Mouse (Mus musculus) C2C12 (cell line): ENCODE data around the gene Rgs19.

ENCODE experiments used
- CEBPB ChIP-seq: IDR thresholded peaks from one replicate; pipeline ENCODE4 v1.6.1; 2011; ENCODE audit warnings: low read depth, mild to moderate bottlenecking, control low read depth, moderate library complexity
- CTCF ChIP-seq: IDR thresholded peaks from one replicate; pipeline ENCODE4 v1.5.1; 2011; ENCODE audit not compliant: control insufficient read depth, insufficient read depth, insufficient read length
- FOSL1 ChIP-seq: IDR thresholded peaks from one replicate; pipeline ENCODE4 v1.8.0; 2011; ENCODE audit warnings: mild to moderate bottlenecking, low read length; ENCODE audit not compliant: poor library complexity, insufficient read depth, severe bottlenecking
- MYOD1 ChIP-seq: IDR thresholded peaks from one replicate; pipeline ENCODE4 v1.6.1; 2011; ENCODE audit warnings: low read depth; ENCODE audit not compliant: control insufficient read depth, insufficient read length
- MYOG ChIP-seq: IDR thresholded peaks from one replicate; pipeline ENCODE4 v1.6.1; 2011; ENCODE audit not compliant: control insufficient read depth, insufficient read length; ENCODE audit errors: extremely low read depth

DNA sequence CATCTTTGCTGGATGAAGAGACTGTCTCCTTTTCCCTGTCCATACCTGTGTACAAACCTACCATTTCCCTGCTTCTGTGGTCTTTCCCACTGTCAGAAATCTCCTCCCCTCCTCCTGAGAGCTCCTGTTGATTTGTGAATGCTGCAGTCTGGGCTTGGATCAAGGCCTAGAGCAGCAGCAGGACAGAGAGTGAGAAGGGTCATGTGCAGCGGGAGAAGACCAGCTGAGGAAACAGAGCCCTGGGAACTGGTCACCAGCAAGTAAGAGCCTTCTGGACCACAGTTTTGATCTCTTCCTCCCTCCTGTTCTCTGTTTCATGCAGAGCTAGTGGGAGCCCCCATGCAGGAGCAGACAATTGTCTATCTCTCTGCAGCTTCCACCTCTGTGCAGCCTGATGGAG lies 2.0 kb upstream of the Rgs19 start:
- no peak for TF ChIP-seq CTCF
- TF ChIP-seq FOSL1: no peak
- no peak for TF ChIP-seq MYOG
- no peak for TF ChIP-seq MYOD1
- TF ChIP-seq CEBPB: no peak
